Mouse (Mus musculus) MN1 (cell line): ENCODE data around the gene Epb41l4b.
A peak's percentile ranks its signal among the peaks of the same experiment; 100 is the strongest.

Experiments
- DNase-seq: peaks from one replicate; pipeline ENCODE4 v3.0.0-alpha.2; 2016; ENCODE audit warnings: low spot score

Gene Epb41l4b

GRCm38 (mm10) chr4:57143026-57143937 lies at the start of gene Epb41l4b:
Gene Epb41l4b (minus strand): TSS chr4:57143437.
- DNase-seq: no peak

DNA sequence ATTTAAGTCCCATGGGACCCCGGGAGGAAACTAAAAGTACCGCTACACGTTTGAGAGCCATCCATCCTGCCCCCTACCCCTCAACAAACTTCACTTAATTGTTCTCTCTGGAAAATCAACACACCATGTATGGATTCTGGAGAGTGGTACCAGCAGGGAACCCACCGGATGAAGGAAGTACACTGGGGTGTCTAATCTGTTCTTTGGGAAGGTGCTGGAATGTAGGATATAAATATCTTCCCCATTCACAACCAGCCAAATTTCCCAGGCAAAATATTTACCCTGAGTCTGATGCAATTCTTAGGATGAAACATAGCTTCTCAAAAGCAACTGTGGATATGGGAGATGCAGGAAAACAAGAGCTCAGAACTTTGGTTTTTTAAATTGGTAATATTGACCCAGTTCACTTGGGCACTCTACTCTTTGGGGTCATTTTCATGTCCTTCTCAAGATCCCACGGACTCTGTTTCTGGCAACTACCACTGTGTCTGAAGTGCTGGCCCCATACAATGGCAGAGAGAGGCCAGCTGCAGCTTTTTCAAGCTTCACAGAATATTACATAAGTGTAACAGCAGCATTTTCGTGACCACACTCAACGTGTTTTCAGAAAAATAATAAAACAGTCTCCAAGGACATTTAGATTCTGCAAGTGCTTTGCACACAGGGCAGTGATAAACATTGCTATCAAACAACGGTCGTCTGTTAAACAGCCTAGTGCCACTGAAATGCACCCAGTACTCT lies 48.5 kb upstream of the Epb41l4b start:
- DNase-seq: no peak

- no peak for DNase-seq
These were observed 46.6 kb upstream of the Epb41l4b start for GRCm38 (mm10) chr4:57189881-57190280.

GRCm38 (mm10) chr4:57186035-57186434 lies 42.8 kb upstream of the Epb41l4b start:
- DNase-seq: no peak

- no peak for DNase-seq
These were observed 42.2 kb upstream of the Epb41l4b start for GRCm38 (mm10) chr4:57185462-57185861.

DNA sequence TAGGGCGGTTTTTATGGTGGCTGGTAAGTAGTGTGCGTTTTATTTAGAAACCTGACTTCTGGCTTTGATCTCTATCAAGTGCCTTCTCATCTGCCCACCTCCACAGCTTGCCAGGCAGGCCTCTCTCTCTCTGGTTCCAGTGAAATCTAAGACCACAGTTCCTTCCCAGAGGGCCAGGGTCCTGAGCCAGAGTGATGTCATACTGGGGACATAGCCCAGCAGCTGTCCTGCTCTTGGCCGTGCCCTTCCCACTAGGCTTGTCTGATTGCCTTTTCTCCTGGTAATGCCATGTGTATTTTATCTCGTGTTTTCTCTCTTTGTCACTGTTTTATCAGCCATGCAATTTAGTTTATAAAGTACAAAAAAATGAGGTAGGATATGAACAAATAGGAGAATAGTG lies 40.3 kb upstream of the Epb41l4b start:
- DNase-seq: no peak

DNA sequence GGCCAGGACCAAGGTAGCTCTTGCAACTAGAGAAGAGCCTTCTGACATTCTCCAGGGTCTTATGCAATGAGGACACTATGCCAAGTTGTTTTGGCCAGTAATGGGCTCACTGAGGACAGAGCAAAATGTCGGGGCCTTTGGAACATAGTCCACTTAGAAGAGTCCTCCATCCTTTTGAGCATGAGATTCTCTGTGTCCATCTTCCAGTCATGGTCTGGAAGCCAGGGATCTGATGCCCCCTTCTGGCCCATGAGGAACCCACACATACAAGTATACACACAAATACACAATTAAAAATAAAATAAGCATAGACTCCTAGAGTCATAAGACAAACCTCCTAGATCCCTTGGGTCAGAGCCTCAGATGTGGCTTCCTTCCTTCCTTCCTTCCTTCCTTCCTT lies 38.3 kb upstream of the Epb41l4b start:
- DNase-seq: no peak

GRCm38 (mm10) chr4:57178881-57179280 lies 35.6 kb upstream of the Epb41l4b start:
- no peak for DNase-seq

DNA sequence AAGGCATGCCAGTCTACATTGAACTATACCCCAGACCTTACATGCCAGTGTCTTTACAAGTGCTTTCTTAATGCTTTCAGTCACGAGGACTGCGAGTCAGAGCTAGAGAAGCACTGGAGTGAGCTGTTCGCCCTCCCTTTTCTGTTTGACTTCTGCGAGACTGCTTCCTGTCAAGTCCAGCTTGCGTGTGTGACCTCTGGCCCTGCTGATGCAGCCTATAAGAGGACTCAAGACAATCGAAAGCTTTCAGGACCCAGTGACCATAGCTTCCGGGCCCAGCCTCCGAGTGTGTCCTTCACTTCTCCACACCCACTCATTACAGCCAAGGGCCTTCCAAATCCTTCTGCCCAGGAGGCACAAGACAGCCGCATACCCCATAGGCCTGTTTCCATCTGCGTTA lies 32.1 kb upstream of the Epb41l4b start:
- DNase-seq: no peak

GRCm38 (mm10) chr4:57172861-57173260 lies 29.6 kb upstream of the Epb41l4b start:
- no peak for DNase-seq

DNA sequence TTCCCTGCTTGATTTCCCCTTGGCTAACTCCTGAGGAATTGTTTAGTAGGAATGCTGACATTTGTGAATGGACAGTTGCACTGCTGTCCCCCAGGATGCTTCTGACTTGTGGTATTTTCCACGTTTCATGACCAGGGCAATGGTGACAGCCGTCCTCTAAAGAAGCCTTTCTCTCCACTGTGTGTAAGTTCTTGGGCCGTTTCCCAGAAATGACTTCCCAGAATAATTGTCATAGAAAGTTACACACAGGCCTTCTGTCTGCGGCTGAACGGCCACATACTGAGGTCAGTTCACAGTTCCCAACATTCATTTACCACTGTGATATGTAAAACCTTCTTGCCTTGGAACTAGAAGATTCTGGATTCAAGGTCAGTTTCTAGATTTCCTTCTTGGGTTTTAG lies 28.6 kb upstream of the Epb41l4b start:
- DNase-seq: no peak

DNA sequence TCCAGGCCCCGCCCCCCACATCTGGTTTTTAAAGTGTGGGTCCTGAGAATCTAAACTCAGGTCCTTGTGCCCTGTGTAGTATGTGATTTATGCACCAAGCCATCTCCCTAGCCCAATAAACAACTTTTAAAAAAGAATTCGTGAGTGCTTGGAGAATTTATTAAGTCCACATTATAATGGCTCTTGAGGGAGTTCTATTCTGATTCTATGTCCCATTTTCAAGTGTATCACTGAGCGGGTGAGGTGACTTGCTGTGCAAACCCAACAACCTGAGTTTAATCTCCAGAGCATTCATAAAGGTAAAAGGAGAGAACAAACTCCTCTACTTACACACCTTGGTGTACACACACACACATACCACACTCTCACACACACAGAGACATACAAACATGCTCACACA lies 25.4 kb upstream of the Epb41l4b start:
- no peak for DNase-seq

DNA sequence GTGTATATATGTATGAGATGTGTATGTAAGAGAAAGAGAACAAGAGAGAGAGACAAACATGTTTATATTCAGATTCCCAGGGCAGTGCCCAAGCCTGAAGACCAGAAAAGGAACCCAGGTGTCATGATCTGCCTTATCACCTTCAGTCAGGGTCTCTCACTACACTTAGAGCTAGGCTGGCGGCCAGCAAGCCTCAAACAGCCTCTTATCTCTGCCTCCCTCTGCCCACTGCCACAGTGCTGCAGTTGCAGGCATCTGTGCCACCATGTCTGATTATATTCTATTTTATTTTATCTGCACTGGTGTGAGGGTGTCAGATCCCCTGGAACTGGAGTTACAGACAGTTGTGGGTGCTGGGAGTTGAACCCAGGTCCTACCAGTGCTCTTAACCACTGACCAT lies 25.0 kb upstream of the Epb41l4b start:
- DNase-seq: no peak

DNA sequence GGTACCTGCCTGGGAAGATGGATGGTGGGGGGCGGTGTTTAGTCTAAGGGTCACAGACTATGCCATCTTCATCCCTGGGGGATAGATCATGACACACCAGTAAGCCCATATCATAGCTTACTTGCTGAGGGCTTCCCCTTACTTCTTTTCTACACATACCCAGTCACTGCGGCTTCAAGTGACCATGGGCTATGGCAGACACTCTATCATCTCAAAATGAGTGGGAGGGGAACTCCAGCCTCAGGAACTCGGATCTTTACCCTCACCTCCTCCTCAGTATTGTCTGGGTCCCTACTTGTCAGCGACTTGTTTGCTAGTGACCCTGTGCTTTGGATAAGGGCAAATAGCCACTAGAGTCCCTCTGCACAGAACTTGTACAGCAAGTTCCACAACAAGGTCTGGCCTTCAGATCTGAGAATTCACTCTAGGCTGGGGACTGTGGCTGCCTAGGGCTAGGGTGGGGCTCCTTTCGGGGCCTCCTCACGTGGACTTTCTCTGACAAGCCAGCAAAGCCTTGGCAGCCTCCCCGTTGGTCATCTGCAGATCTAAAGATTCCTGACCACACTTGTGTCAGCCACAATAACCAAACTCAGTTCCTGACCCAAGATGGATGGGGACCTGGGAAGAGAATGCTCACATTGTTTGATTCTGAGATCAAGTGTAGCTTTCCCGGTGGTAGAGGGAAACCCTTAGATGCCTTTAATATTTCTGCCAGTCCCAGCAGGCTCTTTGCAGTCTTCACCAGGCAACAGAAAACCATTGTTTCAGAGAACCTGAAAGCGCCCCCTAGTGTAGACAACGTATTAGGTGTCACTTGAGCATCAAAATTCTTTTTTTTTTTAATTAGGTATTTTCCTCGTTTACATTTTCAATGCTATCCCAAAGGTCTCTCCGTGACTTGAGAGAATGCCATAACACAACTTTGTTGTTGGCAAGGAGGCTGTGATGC lies 24.0 kb upstream of the Epb41l4b start:
- no peak for DNase-seq

DNA sequence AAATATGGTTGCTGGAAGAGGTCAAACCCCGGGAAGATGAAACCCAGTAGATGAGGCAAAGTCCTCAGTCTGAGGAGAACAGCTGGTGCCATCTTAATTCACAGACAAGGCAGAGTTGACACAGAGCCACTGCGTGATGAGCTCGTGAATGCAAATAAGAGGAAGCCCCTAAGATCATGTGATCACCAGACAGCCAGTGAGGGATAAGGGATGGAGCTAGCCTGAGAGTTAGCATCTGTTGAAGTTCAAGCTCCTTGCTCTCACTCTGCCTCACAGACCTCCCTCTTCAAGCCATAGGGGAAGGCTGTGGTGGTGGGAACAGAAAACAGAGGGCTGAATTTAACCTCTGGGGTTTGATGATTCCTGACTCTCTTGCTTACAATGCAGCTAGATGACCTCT lies 22.4 kb upstream of the Epb41l4b start:
- no peak for DNase-seq

- no peak for DNase-seq
These were observed 21.5 kb upstream of the Epb41l4b start for GRCm38 (mm10) chr4:57164578-57165210.

DNA sequence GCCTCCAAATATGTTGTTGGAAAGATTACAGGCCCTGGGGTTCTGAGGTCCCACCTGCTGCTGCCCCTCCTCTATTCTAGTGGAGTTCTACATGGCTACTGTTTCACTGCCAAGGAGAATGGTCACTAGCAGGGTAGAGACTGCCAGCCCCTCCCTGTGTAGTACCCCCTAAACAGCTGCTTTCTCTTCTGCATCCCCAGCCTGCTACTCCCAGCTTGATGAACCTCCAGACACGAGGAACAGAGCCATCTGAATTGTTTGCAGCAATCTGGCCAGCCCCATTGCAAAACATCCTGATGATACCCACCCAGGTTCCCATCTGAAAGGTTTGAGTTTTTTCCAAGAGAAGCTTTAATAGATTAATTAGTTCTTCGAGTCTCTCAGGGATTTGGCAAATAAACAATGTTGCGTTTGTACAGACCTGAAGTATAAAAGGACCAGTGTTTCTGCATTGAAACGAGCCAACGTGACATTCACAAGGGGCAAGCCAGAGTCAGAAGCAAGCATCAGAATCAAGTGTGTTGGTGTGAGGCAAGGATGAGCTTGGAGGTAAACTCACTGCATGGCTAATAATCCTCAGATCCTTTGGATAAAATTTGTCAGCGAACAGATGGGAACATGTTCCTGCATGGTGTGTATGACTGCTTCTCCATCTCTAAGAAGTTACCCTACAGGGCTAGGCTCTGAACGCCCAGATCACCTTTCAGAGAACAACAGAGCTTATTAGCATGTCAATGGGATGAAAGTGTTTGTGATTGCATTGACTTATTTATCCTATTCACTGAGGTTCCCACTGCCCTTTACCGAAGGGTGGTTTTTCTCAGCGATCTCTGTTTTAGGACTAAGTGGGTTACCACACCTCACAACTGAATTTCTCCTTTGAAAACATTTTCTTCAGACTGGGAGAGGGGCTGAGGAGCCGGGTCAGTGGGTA lies 19.8 kb upstream of the Epb41l4b start:
- DNase-seq: no peak

GRCm38 (mm10) chr4:57160571-57160970 lies 17.3 kb upstream of the Epb41l4b start:
- DNase-seq: no peak

GRCm38 (mm10) chr4:57156549-57157169 lies 13.4 kb upstream of the Epb41l4b start:
- no peak for DNase-seq

DNA sequence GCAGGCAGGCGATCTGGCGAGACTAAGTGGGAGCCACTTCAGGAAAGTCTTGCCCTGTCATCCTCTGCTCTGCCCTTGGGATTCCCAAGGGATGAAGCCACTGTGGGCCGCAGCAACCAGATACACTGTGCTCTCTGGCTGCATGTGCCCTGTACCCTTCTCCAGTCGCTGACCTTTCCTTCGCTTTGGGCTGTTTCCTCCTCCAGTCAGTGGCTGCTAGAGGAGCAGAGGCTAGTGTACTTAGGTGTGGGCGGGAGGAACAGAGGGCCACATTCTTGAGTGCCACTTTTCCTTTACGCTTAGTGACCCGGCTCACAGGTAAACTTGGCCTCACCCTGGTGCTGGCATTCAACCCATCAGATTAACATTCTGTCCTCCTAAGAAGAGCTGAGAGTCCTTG lies 10.6 kb upstream of the Epb41l4b start:
- DNase-seq: peak; percentile 14
